Mouse (Mus musculus): ENCODE measurements at regions not wholly inside any gene's neighbourhood (a gene's known extent, or its start where the extent isn't known, plus 50 kb on each side); places are given as distances from the start of the nearest gene placed in this dataset.
"Not testable (repeated sequence)": the region's sequence is repeated elsewhere in the genome, so short reads cannot be mapped to it uniquely, and the experiment has no call there.

GRCm38 (mm10) chr14:19327321-19327720, 91.4 kb downstream of the Gm21738 start:
- 85% methylated on average over 6 of the region's 6 CpGs for WGBS
- H3K27me3 ChIP-seq (ENCODE audit: insufficient read depth, poor library complexity, severe bottlenecking) = no peaks in the 10 kb centered on the region

GRCm38 (mm10) chr14:19311614-19312013, 107.1 kb downstream of the Gm21738 start:
- Histone ChIP-seq H3K4me1 (replicated peaks) (no peaks in the 10 kb centered on the region), H3K36me3 (no peaks in the 10 kb centered on the region), H3K9me3 (peaks cover 47% of the 10 kb centered on the region), H3K27me3 (ENCODE audit: insufficient read depth, poor library complexity, severe bottlenecking) (no peaks in the 10 kb centered on the region), H3K4me3 (no peak overlapping the region), H3K27ac (no peak overlapping the region)
- DNase-seq (ENCODE audit: low spot score) = no peak
- WGBS = 71% methylated on average over 21 of the region's 21 CpGs

More at GRCm38 (mm10) chr14:19327321-19327720, 91.4 kb downstream of the Gm21738 start:
- no peaks in the 10 kb centered on the region for H3K36me3 ChIP-seq
- no peak overlapping the region for H3K27ac ChIP-seq
- H3K4me3 ChIP-seq = no peak overlapping the region
- H3K9me3 ChIP-seq = peaks cover 83% of the 10 kb centered on the region
- no peak for DNase-seq (ENCODE audit: low spot score)
- no peaks in the 10 kb centered on the region for H3K4me1 ChIP-seq (replicated peaks)

- H3K36me3 ChIP-seq; H3K4me3 ChIP-seq; H3K4me1 ChIP-seq (replicated peaks); DNase-seq (ENCODE audit: low spot score); H3K27ac ChIP-seq; H3K27me3 ChIP-seq (ENCODE audit: insufficient read depth, poor library complexity, severe bottlenecking): not testable (repeated sequence)
- peaks cover 25% of the 10 kb centered on the region for H3K9me3 ChIP-seq
- WGBS = 35% methylated on average over 4 of the region's 4 CpGs
These were observed 115.9 kb downstream of the Gm21738 start for GRCm38 (mm10) chr14:19302859-19303258.

GRCm38 (mm10) chr14:19279096-19279495, 139.6 kb downstream of the Gm21738 start:
- no peak for DNase-seq (ENCODE audit: low spot score)
- H3K27me3 ChIP-seq (ENCODE audit: insufficient read depth, poor library complexity, severe bottlenecking) = no peaks in the 10 kb centered on the region
- no peak overlapping the region for H3K27ac ChIP-seq
- H3K9me3 ChIP-seq = peaks cover 65% of the 10 kb centered on the region
- 86% methylated on average over 1 of the region's 1 CpGs for WGBS
- no peak overlapping the region for H3K4me3 ChIP-seq
- no peaks in the 10 kb centered on the region for H3K4me1 ChIP-seq (replicated peaks)
- H3K36me3 ChIP-seq = no peaks in the 10 kb centered on the region

- whole genome bisulfite sequencing = 65% methylated on average over 4 of the region's 4 CpGs
- peak; percentile 89 for DNase-seq (ENCODE audit: low spot score)
- Histone ChIP-seq H3K9me3 (peaks cover 70% of the 10 kb centered on the region), H3K27me3 (ENCODE audit: insufficient read depth, poor library complexity, severe bottlenecking) (no peaks in the 10 kb centered on the region), H3K4me1 (replicated peaks) (no peaks in the 10 kb centered on the region), H3K4me3 (no peak overlapping the region), H3K27ac (no peak overlapping the region), H3K36me3 (no peaks in the 10 kb centered on the region)
These were observed 140.8 kb downstream of the Gm21738 start for GRCm38 (mm10) chr14:19277777-19278385.

Data from hindbrain, embryonic 10.5 days (tissue).